Mouse (Mus musculus) lung, postnatal 0 days (tissue): ENCODE data around the gene Synj1.

Experiments
- CTCF ChIP-seq: IDR thresholded peaks from 2 replicates; pipeline ENCODE4 v1.5.1; 2016; ENCODE audit warnings: antibody characterized with exemption, mild to moderate bottlenecking
- EP300 ChIP-seq: IDR thresholded peaks from 2 replicates; pipeline ENCODE4 v1.6.1; 2016; ENCODE audit warnings: antibody characterized with exemption, mild to moderate bottlenecking, control low read depth

DNA sequence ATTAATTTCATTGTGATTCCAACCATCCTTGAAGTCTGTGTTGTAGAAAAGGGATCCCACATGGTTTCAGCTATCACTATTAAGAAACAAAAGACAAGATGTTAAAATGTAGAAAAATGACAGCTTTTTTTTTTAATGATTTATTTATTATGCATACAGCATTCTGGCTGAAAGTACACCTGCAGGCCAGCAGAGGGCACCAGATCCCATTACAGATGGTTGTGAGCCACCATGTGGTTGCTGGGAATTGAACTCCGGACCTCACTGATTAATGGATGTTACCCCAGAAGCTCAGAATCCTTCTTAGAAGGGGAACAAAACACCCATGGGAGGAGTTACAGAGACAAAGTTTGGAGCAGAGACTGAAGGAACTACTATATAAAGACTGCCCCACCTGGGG is 12.3 kb upstream of the Synj1 start:
- TF ChIP-seq CTCF (peak; percentile 59), EP300 (no peak)
